Mouse (Mus musculus): ENCODE measurements around the gene Ppm1n.

The Ppm1n gene

GRCm38 (mm10) chr7:19247511-19247910 is 32.4 kb downstream of the Ppm1n start:
- DNase-seq (ENCODE audit: low read depth): no peak

- no peak for DNase-seq (ENCODE audit: low read depth)
Observed at GRCm38 (mm10) chr7:19246855-19247254, 33.0 kb downstream of the Ppm1n start.

GRCm38 (mm10) chr7:19245083-19245482 is 34.8 kb downstream of the Ppm1n start:
- no peak for DNase-seq (ENCODE audit: low read depth)

GRCm38 (mm10) chr7:19243858-19244257 is 36.0 kb downstream of the Ppm1n start:
- no peak for DNase-seq (ENCODE audit: low read depth)

GRCm38 (mm10) chr7:19242005-19242404 is 37.9 kb downstream of the Ppm1n start:
- DNase-seq (ENCODE audit: low read depth): no peak

- DNase-seq (ENCODE audit: low read depth): no peak
Observed at GRCm38 (mm10) chr7:19240905-19241463, 38.9 kb downstream of the Ppm1n start.

GRCm38 (mm10) chr7:19239986-19240385 is 39.9 kb downstream of the Ppm1n start:
- no peak for DNase-seq (ENCODE audit: low read depth)

- DNase-seq (ENCODE audit: low read depth): peak; percentile 95
Observed at GRCm38 (mm10) chr7:19239423-19239822, 40.4 kb downstream of the Ppm1n start.

- DNase-seq (ENCODE audit: low read depth): no peak
Observed at GRCm38 (mm10) chr7:19238344-19238743, 41.5 kb downstream of the Ppm1n start.

- DNase-seq (ENCODE audit: low read depth): no peak
Observed at GRCm38 (mm10) chr7:19236411-19236810, 43.5 kb downstream of the Ppm1n start.

GRCm38 (mm10) chr7:19235092-19235671 is 44.7 kb downstream of the Ppm1n start:
- no peak for DNase-seq (ENCODE audit: low read depth)

- no peak for DNase-seq (ENCODE audit: low read depth)
Observed at GRCm38 (mm10) chr7:19234652-19235051, 45.2 kb downstream of the Ppm1n start.

GRCm38 (mm10) chr7:19231849-19232248 is 48.0 kb downstream of the Ppm1n start:
- no peak for DNase-seq (ENCODE audit: low read depth)

GRCm38 (mm10) chr7:19230899-19231298 is 49.0 kb downstream of the Ppm1n start:
- DNase-seq (ENCODE audit: low read depth): no peak

GRCm38 (mm10) chr7:19230041-19230580 is 49.8 kb downstream of the Ppm1n start:
- DNase-seq (ENCODE audit: low read depth): no peak

GRCm38 (mm10) chr7:19229404-19229803 is 50.5 kb downstream of the Ppm1n start:
- no peak for DNase-seq (ENCODE audit: low read depth)

- no peak for DNase-seq (ENCODE audit: low read depth)
Observed at GRCm38 (mm10) chr7:19228793-19229148, 51.1 kb downstream of the Ppm1n start.

- DNase-seq (ENCODE audit: low read depth): peak; percentile 100
Observed at GRCm38 (mm10) chr7:19227883-19228792, 51.7 kb downstream of the Ppm1n start, which contains the start of gene Opa3. TSS of gene Opa3 (plus strand) at chr7:19228334.

GRCm38 (mm10) chr7:19226817-19227797 is 52.8 kb downstream of the Ppm1n start:
- DNase-seq (ENCODE audit: low read depth): no peak

All from naive thymus-derived CD4-positive, alpha-beta T cell, adult 2 months (primary cell).